Mouse (Mus musculus) adipocyte (in vitro differentiated cells): Measurements from ENCODE around the gene Ppp1r18.
"Not testable (repeated sequence)": the region's sequence is repeated elsewhere in the genome, so short reads cannot be mapped to it uniquely, and the experiment has no call there.

Source experiments
- DNase-seq: peaks from one replicate; pipeline ENCODE4 v3.0.0-alpha.2; 2016; ENCODE audit warnings: low spot score

The Ppp1r18 gene

DNA sequence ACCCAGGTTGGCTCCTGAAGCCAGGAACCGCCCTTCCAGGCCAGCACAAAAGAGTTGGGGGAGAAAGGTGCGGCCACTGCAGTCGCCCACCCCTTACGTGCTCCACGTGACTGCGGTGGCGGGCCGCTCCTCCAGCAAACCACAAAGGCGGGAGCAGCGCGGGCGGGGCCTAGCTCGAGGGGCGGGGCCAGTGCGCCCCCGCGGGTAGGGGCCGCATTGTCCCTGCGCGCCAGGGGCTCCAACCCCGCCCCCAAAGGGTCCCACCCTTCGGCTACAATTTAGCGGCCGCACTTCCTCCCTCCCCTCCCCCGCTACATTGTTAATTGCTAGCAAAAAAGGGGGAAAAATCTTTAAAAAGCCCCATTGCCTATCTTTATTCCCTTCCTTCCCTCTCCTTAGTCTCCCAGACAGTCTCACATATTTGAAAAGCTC is 28.4 kb upstream of the Ppp1r18 start:
- peak; percentile 52 for DNase-seq

- peak; percentile 54 for DNase-seq
These were observed 27.9 kb upstream of the Ppp1r18 start for GRCm38 (mm10) chr17:35837487-35837886.

GRCm38 (mm10) chr17:35838122-35838544 is 27.3 kb upstream of the Ppp1r18 start, which contains the start of gene Tubb5:
Gene Tubb5, minus strand, starts transcription at chr17:35838306.
- DNase-seq: peak; percentile 97

- no peak for DNase-seq
These were observed 26.8 kb upstream of the Ppp1r18 start for GRCm38 (mm10) chr17:35838570-35838969.

DNA sequence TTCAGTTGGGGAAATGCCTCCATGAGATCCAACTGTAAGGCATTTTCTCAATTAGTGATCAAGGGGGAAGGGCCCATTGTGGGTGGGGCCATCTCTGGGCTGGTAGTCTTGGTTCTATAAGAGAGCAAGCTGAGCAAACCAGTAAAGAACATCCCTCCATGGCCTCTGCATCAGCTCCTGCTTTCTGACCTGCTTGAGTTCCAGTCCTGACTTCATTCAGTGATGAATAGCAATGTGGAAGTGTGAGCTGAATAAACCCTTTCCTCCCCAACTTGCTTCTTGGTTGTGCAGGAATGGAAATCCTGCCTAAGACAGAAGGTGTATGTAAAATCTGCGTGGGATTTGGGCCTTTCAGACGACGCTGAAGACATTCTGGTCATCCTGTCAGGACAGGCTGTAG is 26.4 kb upstream of the Ppp1r18 start:
- DNase-seq: not testable (repeated sequence)

DNA sequence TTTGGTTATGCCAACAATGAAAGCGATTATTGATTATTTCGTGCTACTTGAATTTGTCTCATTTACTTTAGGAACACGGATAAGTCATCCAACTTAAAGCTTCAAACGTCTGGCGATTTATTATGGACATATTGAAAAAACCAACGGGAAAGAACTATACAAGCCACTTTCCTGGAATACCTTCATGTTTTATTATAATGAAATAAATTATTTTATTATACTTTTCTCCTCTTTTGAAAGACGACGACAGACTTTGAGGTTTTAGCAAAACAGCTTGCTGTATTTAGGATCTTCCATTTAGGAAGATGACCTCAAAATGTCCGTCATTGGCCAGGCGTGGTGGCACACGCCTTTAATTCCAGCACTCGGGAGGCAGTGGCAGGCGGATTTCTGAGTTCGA is 24.8 kb upstream of the Ppp1r18 start:
- DNase-seq: no peak

DNA sequence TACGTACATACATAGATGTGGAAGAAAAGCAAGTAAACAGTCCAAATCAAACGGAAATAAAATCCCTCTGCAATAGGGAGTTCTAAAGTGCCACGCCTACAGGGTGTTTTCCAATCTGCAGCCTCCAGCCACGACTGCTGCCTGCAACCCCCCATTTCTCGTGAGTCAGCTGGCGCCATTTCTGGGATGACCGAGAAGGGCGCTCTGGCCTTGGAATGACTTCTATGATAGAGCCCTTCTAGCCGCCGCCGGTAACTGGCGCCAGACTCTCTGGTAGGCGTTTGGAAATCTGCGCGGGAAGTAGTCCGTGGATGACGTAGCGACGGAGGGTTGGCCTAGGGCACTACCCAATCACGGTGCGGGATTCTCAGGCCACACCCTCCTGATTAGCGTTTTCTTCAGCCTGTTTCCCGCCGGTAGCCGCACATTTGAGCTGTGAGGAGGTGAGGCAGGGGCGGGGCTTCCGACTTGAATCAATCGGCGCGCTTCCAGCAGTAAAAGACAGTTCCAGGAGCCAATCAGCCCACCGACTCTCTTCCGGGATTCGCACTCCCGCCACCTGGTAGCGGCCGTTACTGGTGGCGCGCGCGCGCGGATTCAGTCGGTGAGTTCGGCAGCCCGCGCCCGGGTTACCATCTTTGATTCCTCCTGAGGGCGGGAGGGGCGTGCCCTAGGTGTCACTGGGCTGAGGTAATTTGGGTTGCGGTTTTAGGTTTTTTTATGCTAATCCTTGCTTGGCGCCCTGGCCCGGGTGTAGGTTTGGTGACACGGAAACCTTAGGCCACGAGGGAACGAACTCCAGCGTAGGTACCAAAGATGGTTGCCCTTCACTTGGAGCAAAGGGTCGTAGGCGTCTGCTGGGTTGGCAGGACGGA is 24.1 kb upstream of the Ppp1r18 start, which contains the start of gene Mdc1:
Mdc1 (plus strand) TSS at position 440 of the 875 bp plus-strand sequence.
- DNase-seq: peak; percentile 100

- DNase-seq: no peak
These were observed 23.4 kb upstream of the Ppp1r18 start for GRCm38 (mm10) chr17:35842006-35842405.

DNA sequence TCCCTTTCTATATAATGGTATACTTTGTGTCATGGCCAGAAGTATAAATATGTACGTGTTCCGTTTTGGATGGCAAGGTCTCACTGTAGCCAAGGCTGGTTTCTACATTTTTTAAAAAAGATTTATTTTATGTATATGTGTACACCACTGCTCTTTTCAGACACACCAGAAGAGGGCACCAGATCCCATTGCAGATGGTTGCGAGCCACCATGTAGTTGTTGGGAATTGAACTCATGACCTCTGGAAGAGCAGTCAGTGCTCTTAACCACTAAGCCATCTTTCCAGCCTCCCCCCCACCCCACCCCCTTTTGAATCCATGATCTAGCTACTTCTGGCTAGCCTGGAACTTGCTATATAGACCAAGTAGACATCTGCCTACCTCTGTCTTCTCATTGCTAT is 21.9 kb upstream of the Ppp1r18 start:
- no peak for DNase-seq

DNA sequence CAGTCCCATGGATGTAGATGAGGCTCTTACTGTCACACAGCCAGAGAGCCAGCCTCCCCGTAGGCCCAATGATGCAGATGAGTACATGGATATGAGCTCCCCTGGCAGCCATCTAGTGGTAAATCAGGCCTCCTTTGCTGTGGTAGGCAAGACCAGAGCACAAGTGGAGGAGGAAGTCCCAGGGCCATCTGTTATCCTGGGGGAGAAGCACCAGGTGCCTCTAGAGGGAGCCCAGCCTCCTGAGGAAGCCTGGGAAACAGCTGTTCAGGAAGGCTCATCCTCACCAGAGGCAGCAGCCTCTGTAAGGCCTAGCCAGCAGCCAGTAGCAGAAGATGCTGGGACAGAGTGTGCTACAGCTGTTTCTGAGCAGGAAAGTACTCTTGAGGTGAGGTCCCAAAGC is 17.3 kb upstream of the Ppp1r18 start:
- no peak for DNase-seq

GRCm38 (mm10) chr17:35850974-35851373 is 14.4 kb upstream of the Ppp1r18 start:
- DNase-seq: no peak

DNA sequence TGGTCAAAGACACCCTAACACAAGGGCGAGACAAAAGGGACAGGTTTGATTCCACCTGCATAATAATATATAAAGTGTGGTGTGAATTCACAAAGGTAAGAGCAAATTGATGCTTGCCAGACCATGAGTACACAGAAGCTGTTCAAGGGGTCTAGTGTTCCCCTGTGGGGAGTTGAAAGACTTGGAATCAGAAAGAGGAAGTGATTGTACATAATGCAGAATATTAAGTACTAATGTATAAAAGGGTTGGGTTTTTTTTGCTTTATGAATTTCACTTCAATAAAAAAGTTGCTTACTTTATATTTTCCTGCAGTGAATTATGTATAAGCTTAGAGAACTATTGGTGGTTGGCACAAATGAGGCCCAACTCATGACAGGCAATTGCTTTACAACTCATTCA is 6.0 kb upstream of the Ppp1r18 start:
- DNase-seq: no peak

DNA sequence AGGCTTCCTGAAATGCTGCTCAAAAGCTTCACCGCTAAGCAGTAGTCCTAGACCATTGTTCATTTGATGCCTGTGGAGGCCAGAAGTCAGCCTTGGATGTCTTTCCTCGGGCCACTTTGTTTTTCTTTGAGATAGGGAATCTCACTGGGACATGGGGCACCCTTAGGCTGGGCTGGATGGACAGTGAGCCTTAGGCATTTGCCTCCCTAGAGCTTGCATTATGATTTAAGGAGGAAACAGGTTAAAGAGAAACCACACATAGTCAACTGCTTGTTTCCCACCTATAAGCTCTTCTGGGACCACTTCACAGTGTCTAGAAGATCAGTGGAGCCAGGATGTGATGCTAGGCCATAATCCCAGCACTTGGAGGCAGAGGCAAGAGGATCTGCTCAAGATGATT is 5.6 kb upstream of the Ppp1r18 start:
- DNase-seq: no peak

DNA sequence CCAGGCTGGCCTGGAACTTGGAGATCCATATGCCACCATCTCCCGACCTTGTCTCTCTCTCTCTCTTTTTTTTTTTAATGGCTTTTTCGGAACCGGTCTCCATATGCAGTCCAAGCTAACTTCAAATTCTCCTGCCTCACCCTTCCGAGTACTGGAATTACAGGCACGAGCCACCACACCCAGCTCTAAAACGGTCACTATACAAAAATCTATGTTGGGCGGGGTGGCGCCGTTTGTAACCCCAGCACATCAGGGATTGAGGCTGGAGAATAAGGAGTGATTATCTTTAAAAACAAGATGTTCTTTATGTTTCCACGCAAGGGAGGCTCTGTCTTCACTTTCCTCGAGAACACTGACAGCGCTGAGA is 4.6 kb upstream of the Ppp1r18 start:
- no peak for DNase-seq

- DNase-seq: peak; percentile 90
These were observed 4.1 kb upstream of the Ppp1r18 start, which contains the start of gene Nrm for GRCm38 (mm10) chr17:35861198-35861857. Gene Nrm, plus strand, starts transcription at chr17:35861318.

- DNase-seq: peak; percentile 61
These were observed 500 bp upstream of the Ppp1r18 start for GRCm38 (mm10) chr17:35864832-35865353.

- DNase-seq: peak; percentile 73
These were observed 963 bp downstream of the Ppp1r18 start for GRCm38 (mm10) chr17:35866281-35866831.

- DNase-seq: peak; percentile 72
These were observed 1.8 kb downstream of the Ppp1r18 start for GRCm38 (mm10) chr17:35866911-35867890.

- DNase-seq: peak; percentile 33
These were observed 2.9 kb downstream of the Ppp1r18 start for GRCm38 (mm10) chr17:35868165-35868820.

DNA sequence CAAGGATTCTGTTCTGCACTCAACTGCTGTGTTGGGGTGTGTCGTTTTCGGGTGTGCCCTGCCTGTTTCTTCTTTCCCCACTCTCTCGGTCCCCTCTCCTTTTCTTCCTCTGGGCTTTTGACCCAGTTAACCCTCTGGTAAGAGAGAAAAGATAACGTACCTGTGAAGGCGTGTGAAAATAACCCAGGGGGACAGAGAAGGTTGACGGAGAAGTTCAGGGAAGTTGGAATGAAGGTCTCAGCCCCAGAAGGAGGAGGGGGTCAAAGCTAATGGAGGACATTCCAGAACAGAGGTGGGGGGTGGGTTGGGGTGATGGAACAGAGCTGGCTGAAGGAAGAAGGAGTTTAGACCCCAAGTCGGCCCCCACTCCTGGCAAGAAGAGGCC is 3.6 kb downstream of the Ppp1r18 start:
- peak; percentile 29 for DNase-seq
